Mouse (Mus musculus) bone marrow, adult 2 months (tissue): ENCODE measurements around the gene Samhd1.

Source experiments
- CTCF ChIP-seq: fragments of 200-500 bp; IDR thresholded peaks from 2 replicates; pipeline ENCODE4 v1.5.1; 2011; ENCODE audit warnings: low read length, control low read depth; ENCODE audit not compliant: control insufficient read depth, insufficient read depth
- POLR2A ChIP-seq: fragments of 200-500 bp; IDR thresholded peaks from 2 replicates; pipeline ENCODE4 v1.6.1; 2011; ENCODE audit warnings: low read depth, mild to moderate bottlenecking, control low read depth, low read length, borderline replicate concordance; ENCODE audit not compliant: control insufficient read depth

GRCm38 (mm10) chr2:157064978-157065878, 69.8 kb downstream of the Samhd1 start:
- no peak for TF ChIP-seq CTCF
- TF ChIP-seq POLR2A = no peak
